Mouse (Mus musculus) limb, embryonic 11.5 days (tissue): ENCODE results near the gene Bcar3. TPM values are rescaled to one million over a fixed set of nuclear protein-coding genes. Genes with fewer than 3 reads are reported as not detected.

Source experiments
- ATAC-seq: fragments of 200-750 bp; cut with Nextera tagmentation; 2 replicates; pipeline ENCODE4 v1.8.0; 2017; ENCODE audit warnings: low read depth; ENCODE audit not compliant: insufficient number of reproducible peaks, low FRiP score, low TSS enrichment
- DNase-seq: peaks from one replicate; pipeline ENCODE4 v3.0.0-alpha.2; 2015; ENCODE audit warnings: low spot score
- H3K27ac ChIP-seq: fragments of 300-500 bp; sonication (generic); replicated peaks from 2 replicates; pipeline ENCODE4 v1.5.1; 2014; ENCODE audit warnings: low read depth, mild to moderate bottlenecking, low read length
- H3K27me3 ChIP-seq: fragments of 300-500 bp; sonication (generic); 2 replicates; pipeline ENCODE4 v1.6.1; 2014; ENCODE audit warnings: mild to moderate bottlenecking, low read length, mixed read lengths; ENCODE audit not compliant: control insufficient read depth, insufficient read depth
- H3K36me3 ChIP-seq: fragments of 300-500 bp; sonication (generic); 2 replicates; pipeline ENCODE4 v1.6.1; 2014; ENCODE audit warnings: mild to moderate bottlenecking, low read length, moderate library complexity, mixed read lengths; ENCODE audit not compliant: control insufficient read depth, insufficient read depth
- H3K4me1 ChIP-seq: fragments of 300-500 bp; sonication (generic); 2 replicates; pipeline ENCODE4 v1.6.1; 2014; ENCODE audit warnings: low read length, mixed read lengths; ENCODE audit not compliant: control insufficient read depth, insufficient read depth
- H3K4me2 ChIP-seq: fragments of 300-500 bp; sonication (generic); 2 replicates; pipeline ENCODE4 v1.6.1; 2014; ENCODE audit warnings: low read depth, mild to moderate bottlenecking, moderate library complexity; ENCODE audit not compliant: severe bottlenecking
- H3K4me3 ChIP-seq: fragments of 300-500 bp; sonication (generic); 2 replicates; pipeline ENCODE4 v1.5.1; 2014; ENCODE audit warnings: low read depth, low read length
- H3K9ac ChIP-seq: fragments of 300-500 bp; sonication (generic); 2 replicates; pipeline ENCODE4 v1.6.1; 2014; ENCODE audit warnings: mild to moderate bottlenecking, low read length
- H3K9me3 ChIP-seq: fragments of 300-500 bp; sonication (generic); 2 replicates; pipeline ENCODE4 v1.6.1; 2016; ENCODE audit warnings: low read length; ENCODE audit not compliant: control insufficient read depth
- WGBS: fragments of 180-500 bp; shearing (Covaris S2); extraction: QIAGEN DNeasy Blood & Tissue Kit; methylation state at CpG from one replicate; pipeline ENCODE4 v1.1.7; 2014; 5-methylcytosine and 5-hydroxymethylcytosine counted together
- polyA plus RNA-seq: library from polyadenylated mRNA; unstranded; fragments of >200 nt; fragmentation: Nextera tagmentation; extraction: Ambion mirVana; gene quantifications from 2 replicates; pipeline ENCODE4 v1.2.1, GENCODE M21; 2014

Bcar3 gene
- polyA plus RNA-seq, 1 experiment from 2014 or later, result 3.8 TPM

DNA sequence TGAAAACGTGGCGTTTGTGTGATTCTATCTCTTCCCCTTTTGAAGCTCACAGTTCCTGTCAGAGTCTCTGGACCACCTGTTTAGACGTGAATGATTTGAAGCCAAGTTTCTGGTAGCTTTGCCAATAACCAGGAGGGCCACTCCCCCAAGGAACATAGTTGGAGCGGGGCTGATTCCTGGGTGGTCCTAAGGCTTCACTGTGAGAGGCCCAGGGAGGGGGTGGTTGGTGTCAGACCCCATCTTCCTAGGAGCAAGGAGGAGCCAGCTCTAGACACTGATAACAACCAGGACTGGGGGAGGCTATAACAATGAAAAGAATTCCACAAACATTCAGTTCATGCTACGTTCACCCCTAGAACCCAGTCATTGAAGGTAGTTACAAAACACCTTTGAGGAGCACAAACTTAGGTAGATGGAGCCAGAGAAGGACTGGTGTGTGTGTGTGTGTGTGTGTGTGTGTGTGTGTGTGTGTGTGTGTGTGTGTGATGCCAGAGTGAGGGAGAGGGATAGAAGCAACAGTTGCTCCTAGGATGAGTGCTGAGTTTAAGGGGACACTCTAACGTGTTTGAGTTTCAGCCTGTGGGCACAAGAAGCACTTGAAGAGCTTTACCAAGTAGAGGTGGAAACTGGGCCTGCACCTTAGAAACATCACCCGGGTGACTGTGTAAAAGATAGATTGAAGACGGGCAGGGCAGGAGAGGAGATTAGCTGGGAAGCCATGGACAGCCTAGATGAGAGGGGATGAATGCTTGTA lies 111.4 kb downstream of the Bcar3 start:
- ATAC-seq, result no peak
- Histone ChIP-seq H3K9ac (no peak overlapping the region), H3K27me3 (no peaks in the 10 kb centered on the region), H3K4me1 (no peaks in the 10 kb centered on the region), H3K4me3 (no peak overlapping the region), H3K36me3 (no peaks in the 10 kb centered on the region), H3K9me3 (no peaks in the 10 kb centered on the region), H3K4me2 (no peak overlapping the region), H3K27ac (no peak overlapping the region)
- 68% methylated on average over 8 of the region's 8 CpGs for WGBS
- no peak for DNase-seq

DNA sequence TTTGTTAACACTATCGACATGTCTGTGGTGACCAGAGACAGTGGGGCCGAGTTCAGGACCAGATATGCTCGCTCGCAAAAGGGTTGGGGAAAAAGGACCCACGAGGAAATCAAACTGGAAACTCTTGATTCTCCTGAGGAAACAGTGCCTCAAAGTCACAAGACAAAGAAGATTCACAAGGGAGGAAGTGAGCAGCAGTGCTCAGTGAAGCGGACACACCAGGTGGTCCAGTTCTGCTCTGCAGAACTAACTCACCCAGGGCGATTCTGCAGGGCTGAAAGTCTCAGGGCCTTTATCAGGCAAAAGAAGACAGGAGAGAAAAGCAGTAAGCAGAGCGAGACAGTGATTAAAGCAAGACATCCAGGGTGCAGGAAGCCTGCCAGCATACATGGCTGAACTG lies 112.5 kb downstream of the Bcar3 start:
- H3K4me1 ChIP-seq, result no peaks in the 10 kb centered on the region
- DNase-seq (no peak), ATAC-seq (no peak)
- no peak overlapping the region for H3K4me3 ChIP-seq
- H3K9ac ChIP-seq, result no peak overlapping the region
- 78% methylated on average over 8 of the region's 8 CpGs for WGBS
- no peak overlapping the region for H3K27ac ChIP-seq
- H3K4me2 ChIP-seq, result no peak overlapping the region
- no peaks in the 10 kb centered on the region for H3K27me3 ChIP-seq
- H3K9me3 ChIP-seq, result no peaks in the 10 kb centered on the region
- H3K36me3 ChIP-seq, result no peaks in the 10 kb centered on the region

DNA sequence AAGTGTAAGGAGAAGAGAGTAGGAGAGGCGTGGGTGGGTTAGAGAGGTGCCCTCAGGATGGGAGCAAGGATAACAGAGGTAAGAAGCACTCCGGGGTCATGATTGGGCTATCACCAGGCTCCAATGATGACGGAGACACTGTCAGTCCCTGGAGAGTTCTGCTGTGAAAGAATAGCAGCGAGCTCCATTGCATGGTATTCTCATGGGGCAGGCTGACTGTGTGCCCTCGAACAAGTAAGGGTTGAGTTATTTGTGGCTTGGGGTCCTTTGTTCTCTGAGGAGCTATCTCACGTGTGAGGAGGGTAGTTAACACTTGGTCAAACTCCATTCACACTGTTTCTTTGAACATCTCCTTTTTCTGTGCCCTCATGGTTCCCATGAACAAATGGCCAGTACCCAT lies 113.8 kb downstream of the Bcar3 start:
- Histone ChIP-seq H3K9me3 (no peaks in the 10 kb centered on the region), H3K4me2 (no peak overlapping the region), H3K4me1 (no peaks in the 10 kb centered on the region), H3K27ac (no peak overlapping the region), H3K4me3 (no peak overlapping the region), H3K9ac (no peak overlapping the region), H3K36me3 (no peaks in the 10 kb centered on the region), H3K27me3 (no peaks in the 10 kb centered on the region)
- WGBS, result 84% methylated on average over 6 of the region's 6 CpGs
- ATAC-seq, result no peak
- no peak for DNase-seq

DNA sequence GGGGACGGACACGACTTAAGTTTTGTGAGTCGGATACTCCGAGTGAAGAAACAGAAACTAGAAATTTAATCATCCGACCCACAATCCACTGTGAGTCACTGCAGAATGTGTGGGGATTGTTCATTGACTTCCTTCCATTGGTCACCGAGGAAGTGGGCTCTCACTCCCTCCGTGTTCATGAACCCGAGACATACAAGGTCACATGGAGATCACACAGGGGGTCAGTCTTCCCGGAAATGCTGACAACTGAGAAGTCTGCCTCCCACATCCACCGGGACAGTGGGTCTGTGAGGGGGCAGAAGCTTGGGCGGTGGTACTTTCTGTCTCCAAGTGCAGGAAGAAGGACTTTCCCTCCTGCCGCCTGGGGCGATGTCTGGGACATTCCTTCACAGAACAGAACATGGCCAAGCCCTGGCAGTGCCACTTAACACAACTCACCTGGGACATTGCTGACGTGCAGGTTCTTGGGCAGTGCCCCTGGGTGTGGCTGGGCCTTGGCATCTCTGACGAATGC lies 114.9 kb downstream of the Bcar3 start:
- Histone ChIP-seq H3K4me3 (no peak overlapping the region), H3K9me3 (no peaks in the 10 kb centered on the region), H3K4me2 (no peak overlapping the region), H3K36me3 (no peaks in the 10 kb centered on the region), H3K4me1 (peaks cover under 1% of the 10 kb centered on the region; the same call in 1 of the 2 replicates), H3K27ac (no peak overlapping the region), H3K9ac (no peak overlapping the region), H3K27me3 (no peaks in the 10 kb centered on the region)
- WGBS, result 90% methylated on average over 15 of the region's 15 CpGs
- DNase-seq, result no peak
- no peak for ATAC-seq

DNA sequence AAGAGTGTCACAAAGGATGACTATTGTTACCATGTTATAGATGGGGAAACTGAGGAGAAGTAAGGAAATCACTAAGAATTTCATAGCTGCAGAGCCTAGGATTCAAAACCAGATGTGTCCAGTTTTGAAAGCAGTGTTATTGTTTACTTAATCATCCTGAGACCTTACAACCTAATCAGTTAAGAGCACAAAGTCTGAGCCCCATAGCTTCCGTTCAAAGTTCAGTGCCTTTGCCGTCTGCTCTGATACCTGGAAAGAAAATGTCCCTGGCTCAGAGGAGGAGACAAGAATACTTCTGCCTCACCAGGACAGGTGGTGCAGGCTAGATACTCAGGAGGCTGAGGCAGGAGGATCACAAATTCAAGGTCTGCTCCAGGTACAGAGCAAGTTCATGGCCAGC lies 117.7 kb downstream of the Bcar3 start:
- ATAC-seq (no peak), DNase-seq (no peak)
- Histone ChIP-seq H3K27ac (no peak overlapping the region), H3K4me2 (no peak overlapping the region), H3K9me3 (no peaks in the 10 kb centered on the region), H3K9ac (no peak overlapping the region), H3K4me1 (peaks cover 12% of the 10 kb centered on the region; the same call in 1 of the 2 replicates), H3K27me3 (no peaks in the 10 kb centered on the region), H3K36me3 (no peaks in the 10 kb centered on the region), H3K4me3 (no peak overlapping the region)
- WGBS, result 86% methylated on average over 2 of the region's 2 CpGs

DNA sequence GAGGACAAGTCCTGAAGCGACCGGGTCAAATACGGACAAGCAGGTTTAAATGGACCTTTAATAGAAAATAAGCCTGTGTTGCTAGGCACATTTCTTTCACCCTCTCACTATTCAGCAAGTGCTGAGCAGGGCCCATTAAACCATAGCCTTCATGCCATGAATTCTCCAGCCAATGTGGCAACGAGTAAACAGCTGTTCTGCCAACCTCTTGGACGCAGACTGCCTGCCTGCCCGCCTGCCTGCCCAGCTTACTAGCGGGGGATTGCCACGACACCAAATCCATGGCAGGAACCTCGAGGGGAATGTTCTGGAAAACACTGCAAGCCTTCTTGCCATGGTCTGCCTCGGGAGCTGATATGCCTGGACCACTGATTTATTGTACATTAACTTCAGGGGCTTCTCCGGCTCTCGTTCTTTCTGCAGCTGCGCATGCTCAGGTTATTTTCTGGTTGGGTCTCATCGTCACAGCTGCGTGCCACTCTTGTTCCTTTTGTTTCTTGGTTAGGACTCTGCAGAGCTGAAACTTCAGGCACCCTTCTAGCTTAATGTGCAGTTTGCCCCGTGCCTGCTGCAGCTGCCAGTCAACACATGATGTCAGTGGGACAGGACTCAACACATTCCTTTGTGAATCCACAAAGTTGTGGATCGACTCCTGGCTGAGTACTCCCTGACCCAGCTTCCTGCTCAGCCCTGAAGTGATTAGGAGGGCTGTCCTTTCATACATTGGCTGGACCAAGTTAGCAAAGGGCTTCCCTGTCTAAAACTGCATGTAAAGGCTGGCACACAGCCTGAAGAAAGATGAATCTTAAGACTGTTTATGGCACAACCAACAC lies 120.0 kb downstream of the Bcar3 start:
- WGBS, result 33% methylated on average over 17 of the region's 17 CpGs
- DNase-seq, result peak; percentile 43
- no peak overlapping the region for H3K27ac ChIP-seq
- peaks cover 3% of the 10 kb centered on the region; the same call in 1 of the 2 replicates for H3K27me3 ChIP-seq
- no peak overlapping the region for H3K4me3 ChIP-seq
- H3K4me1 ChIP-seq, result peaks cover 15% of the 10 kb centered on the region; the same call in 1 of the 2 replicates
- H3K36me3 ChIP-seq, result no peaks in the 10 kb centered on the region
- H3K9ac ChIP-seq, result 0 out of 2 replicates have a peak overlapping the region, but pooled peaks have one; percentile 34
- no peaks in the 10 kb centered on the region for H3K9me3 ChIP-seq
- ATAC-seq, result no peak
- peak overlapping the region; percentile 25; the same call in 1 of the 2 replicates for H3K4me2 ChIP-seq

DNA sequence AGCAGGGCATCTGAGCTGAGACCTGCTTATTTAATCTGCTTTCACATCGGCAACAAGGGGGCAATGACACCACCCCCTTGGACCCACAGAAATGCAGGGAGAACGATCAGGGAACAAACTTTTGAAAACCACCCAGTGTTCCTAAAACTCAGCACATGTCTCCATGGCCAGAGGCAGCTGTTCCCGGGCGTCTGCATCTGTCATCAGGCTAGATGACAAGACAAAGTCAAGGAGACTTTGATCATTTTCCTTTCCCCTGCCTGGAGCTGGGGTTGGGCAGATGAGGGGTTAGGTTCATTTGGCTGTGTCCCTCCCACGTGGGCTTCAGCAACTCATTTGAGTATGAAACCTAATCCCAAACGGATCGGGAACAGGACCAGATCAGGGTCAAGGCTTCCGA lies 120.9 kb downstream of the Bcar3 start:
- no peak for ATAC-seq
- Histone ChIP-seq H3K9me3 (no peaks in the 10 kb centered on the region), H3K9ac (no peak overlapping the region), H3K36me3 (no peaks in the 10 kb centered on the region), H3K27ac (no peak overlapping the region), H3K4me3 (no peak overlapping the region), H3K4me1 (peaks cover 18% of the 10 kb centered on the region; the same call in 1 of the 2 replicates), H3K4me2 (no peak overlapping the region), H3K27me3 (peaks cover 3% of the 10 kb centered on the region; the same call in 1 of the 2 replicates)
- no peak for DNase-seq
- WGBS, result 53% methylated on average over 8 of the region's 8 CpGs

DNA sequence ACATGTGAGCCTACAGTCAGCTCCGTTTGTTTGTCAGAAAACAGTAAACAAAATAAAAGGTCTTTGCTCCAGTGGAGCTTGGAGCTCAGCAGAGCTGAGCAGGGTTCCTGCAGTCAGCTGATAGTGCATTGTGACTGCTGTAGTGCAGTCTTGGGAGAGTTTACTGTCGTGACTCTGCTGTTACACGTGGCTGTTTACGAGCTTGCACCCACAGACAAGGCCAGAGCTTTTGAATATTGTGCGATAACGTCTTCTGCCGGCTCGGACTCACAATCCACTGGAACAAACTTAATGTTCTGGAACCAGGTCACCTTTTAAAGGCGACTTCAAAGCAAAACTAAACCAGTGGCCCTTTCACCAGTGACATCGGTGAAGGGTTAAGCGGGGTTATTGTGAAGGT lies 123.5 kb downstream of the Bcar3 start:
- DNase-seq (no peak), ATAC-seq (no peak)
- H3K27ac ChIP-seq, result no peak overlapping the region
- no peak overlapping the region for H3K4me2 ChIP-seq
- peaks cover 5% of the 10 kb centered on the region; the same call in 1 of the 2 replicates for H3K27me3 ChIP-seq
- no peak overlapping the region for H3K9ac ChIP-seq
- peaks cover 18% of the 10 kb centered on the region; the same call in 1 of the 2 replicates for H3K4me1 ChIP-seq
- H3K4me3 ChIP-seq, result no peak overlapping the region
- no peaks in the 10 kb centered on the region for H3K36me3 ChIP-seq
- no peaks in the 10 kb centered on the region for H3K9me3 ChIP-seq
- WGBS, result 34% methylated on average over 11 of the region's 11 CpGs
